Mouse (Mus musculus) limb, embryonic 12.5 days (tissue): ENCODE results near the gene Farp1. TPM values are rescaled to one million over a fixed set of nuclear protein-coding genes. Genes with fewer than 3 reads are reported as not detected.

Source experiments
- ATAC-seq: fragments of 200-750 bp; cut with Nextera tagmentation; 2 replicates; pipeline ENCODE4 v1.8.0; 2017; ENCODE audit warnings: low read depth, moderate TSS enrichment; ENCODE audit not compliant: insufficient number of reproducible peaks, insufficient read depth, low FRiP score, low TSS enrichment
- H3K27ac ChIP-seq: fragments of 300-500 bp; sonication (generic); 2 replicates; pipeline ENCODE4 v1.5.1; 2016; ENCODE audit warnings: mild to moderate bottlenecking, moderate library complexity
- H3K27me3 ChIP-seq: fragments of 300-500 bp; sonication (generic); 2 replicates; pipeline ENCODE4 v1.6.1; 2016; ENCODE audit warnings: mild to moderate bottlenecking, moderate library complexity
- H3K36me3 ChIP-seq: fragments of 300-500 bp; sonication (generic); 2 replicates; pipeline ENCODE4 v1.6.1; 2016; ENCODE audit warnings: mild to moderate bottlenecking, moderate library complexity
- H3K4me1 ChIP-seq: fragments of 300-500 bp; sonication (generic); replicated peaks from 2 replicates; pipeline ENCODE4 v1.6.1; 2016
- H3K4me2 ChIP-seq: fragments of 300-500 bp; sonication (generic); 2 replicates; pipeline ENCODE4 v1.6.1; 2016; ENCODE audit warnings: mild to moderate bottlenecking, moderate library complexity
- H3K4me3 ChIP-seq: fragments of 300-500 bp; sonication (generic); replicated peaks from 2 replicates; pipeline ENCODE4 v1.5.1; 2016; ENCODE audit warnings: mild to moderate bottlenecking
- H3K9ac ChIP-seq: fragments of 300-500 bp; sonication (generic); replicated peaks from 2 replicates; pipeline ENCODE4 v1.6.1; 2016; ENCODE audit warnings: mild to moderate bottlenecking, moderate library complexity
- H3K9me3 ChIP-seq: fragments of 300-500 bp; sonication (generic); 2 replicates; pipeline ENCODE4 v1.6.1; 2016; ENCODE audit warnings: mild to moderate bottlenecking, moderate library complexity
- WGBS: fragments of 180-500 bp; shearing (Covaris S2); methylation state at CpG from one replicate; pipeline ENCODE4 v1.1.7; 2016; 5-methylcytosine and 5-hydroxymethylcytosine counted together
- polyA plus RNA-seq: library from polyadenylated mRNA; unstranded; fragments of >200 nt; fragmentation: Nextera tagmentation; extraction: Ambion mirVana; gene quantifications from 2 replicates; pipeline ENCODE4 v1.2.1, GENCODE M21; 2016

The Farp1 gene
- polyA plus RNA-seq, 1 experiment from 2014 or later = 58.2 TPM

- WGBS = 88% methylated on average over 12 of the region's 12 CpGs
- H3K27ac ChIP-seq = no peak overlapping the region
- H3K9me3 ChIP-seq = no peaks in the 10 kb centered on the region
- no peak overlapping the region for H3K4me3 ChIP-seq
- H3K36me3 ChIP-seq = peaks cover 93% of the 10 kb centered on the region
- no peaks in the 10 kb centered on the region for H3K4me1 ChIP-seq
- no peak for ATAC-seq
- no peak overlapping the region for H3K4me2 ChIP-seq
- no peak overlapping the region for H3K9ac ChIP-seq
- no peaks in the 10 kb centered on the region for H3K27me3 ChIP-seq
These were observed 259.5 kb downstream of the Farp1 start for GRCm38 (mm10) chr14:121294484-121294883.

GRCm38 (mm10) chr14:121297103-121297502 is 262.1 kb downstream of the Farp1 start:
- no peak for ATAC-seq
- H3K36me3 ChIP-seq = peaks cover 93% of the 10 kb centered on the region
- no peak overlapping the region for H3K9ac ChIP-seq
- no peaks in the 10 kb centered on the region for H3K9me3 ChIP-seq
- H3K27me3 ChIP-seq = no peaks in the 10 kb centered on the region
- no peak overlapping the region for H3K27ac ChIP-seq
- no peak overlapping the region for H3K4me3 ChIP-seq
- 91% methylated on average over 6 of the region's 6 CpGs for WGBS
- H3K4me1 ChIP-seq = no peaks in the 10 kb centered on the region
- H3K4me2 ChIP-seq = no peak overlapping the region

DNA sequence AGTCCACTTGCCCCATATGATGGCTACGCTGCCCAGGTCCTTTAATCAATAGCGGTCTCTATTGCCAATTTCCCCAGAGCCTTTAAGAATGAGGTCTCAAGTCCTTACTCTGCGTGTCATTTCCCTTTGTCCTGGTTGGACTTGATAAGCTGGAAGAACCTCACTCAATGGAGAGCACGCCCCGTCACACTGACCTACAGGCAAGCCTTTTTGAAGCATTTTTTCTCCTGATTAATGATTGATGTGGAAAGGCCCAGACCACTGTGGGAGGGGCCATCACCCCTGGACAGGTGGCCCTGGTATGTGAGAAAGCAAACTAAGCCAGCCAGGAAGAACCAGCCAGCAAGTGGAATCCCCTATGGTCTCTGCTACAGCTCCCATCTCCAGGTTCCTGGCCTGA is 263.5 kb downstream of the Farp1 start:
- 92% methylated on average over 5 of the region's 5 CpGs for WGBS
- Histone ChIP-seq H3K4me3 (no peak overlapping the region), H3K4me2 (no peak overlapping the region), H3K9me3 (no peaks in the 10 kb centered on the region), H3K4me1 (no peaks in the 10 kb centered on the region), H3K27ac (no peak overlapping the region), H3K9ac (no peak overlapping the region), H3K27me3 (no peaks in the 10 kb centered on the region), H3K36me3 (peaks cover 84% of the 10 kb centered on the region)
- no peak for ATAC-seq

- 89% methylated on average over 9 of the region's 9 CpGs for WGBS
- H3K36me3 ChIP-seq = peaks cover 78% of the 10 kb centered on the region
These were observed 264.1 kb downstream of the Farp1 start for GRCm38 (mm10) chr14:121299093-121299492.

DNA sequence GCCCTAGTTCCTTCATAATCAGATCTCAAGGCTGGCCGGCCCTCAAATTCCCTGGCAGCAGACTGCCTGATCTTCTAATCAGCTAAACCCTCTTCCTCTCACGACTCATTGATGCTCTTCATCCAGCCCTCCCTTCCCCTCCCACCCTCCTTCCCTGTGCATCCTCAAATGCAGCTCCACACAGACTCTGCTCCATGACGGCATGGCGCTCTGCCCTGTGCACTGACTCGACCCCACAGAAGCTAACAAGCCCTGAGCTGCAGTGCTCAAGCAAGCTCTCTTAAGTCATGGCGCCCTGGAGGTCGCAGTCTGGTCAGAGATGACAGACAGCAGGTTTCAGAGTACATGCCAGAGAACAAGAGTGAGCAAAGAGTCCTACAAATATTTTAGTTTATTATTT is 269.5 kb downstream of the Farp1 start:
- H3K36me3 ChIP-seq = peaks cover 41% of the 10 kb centered on the region
- no peak; the same call in 1 of the 2 replicates for ATAC-seq
- H3K4me2 ChIP-seq = no peak overlapping the region
- no peak overlapping the region for H3K4me3 ChIP-seq
- no peak overlapping the region for H3K27ac ChIP-seq
- no peaks in the 10 kb centered on the region for H3K4me1 ChIP-seq
- H3K27me3 ChIP-seq = no peaks in the 10 kb centered on the region
- 56% methylated on average over 7 of the region's 7 CpGs for WGBS
- no peaks in the 10 kb centered on the region for H3K9me3 ChIP-seq
- no peak overlapping the region for H3K9ac ChIP-seq

More at GRCm38 (mm10) chr14:121299093-121299492, 264.1 kb downstream of the Farp1 start:
- Histone ChIP-seq H3K9me3 (no peaks in the 10 kb centered on the region), H3K4me2 (no peak overlapping the region), H3K27me3 (no peaks in the 10 kb centered on the region), H3K4me1 (no peaks in the 10 kb centered on the region), H3K9ac (no peak overlapping the region), H3K4me3 (no peak overlapping the region), H3K27ac (no peak overlapping the region)
- ATAC-seq = no peak

GRCm38 (mm10) chr14:121305316-121306064 is 270.5 kb downstream of the Farp1 start:
- H3K4me3 ChIP-seq = no peak overlapping the region
- WGBS = 68% methylated on average over 8 of the region's 8 CpGs
- no peaks in the 10 kb centered on the region for H3K9me3 ChIP-seq
- no peaks in the 10 kb centered on the region for H3K27me3 ChIP-seq
- H3K4me2 ChIP-seq = no peak overlapping the region
- H3K36me3 ChIP-seq = peaks cover 31% of the 10 kb centered on the region
- no peak overlapping the region for H3K27ac ChIP-seq
- peaks cover 9% of the 10 kb centered on the region for H3K4me1 ChIP-seq
- H3K9ac ChIP-seq = no peak overlapping the region
- ATAC-seq = no peak

- no peak for ATAC-seq
- WGBS = 73% methylated on average over 3 of the region's 3 CpGs
- Histone ChIP-seq H3K27ac (no peak overlapping the region), H3K9me3 (no peaks in the 10 kb centered on the region), H3K36me3 (peaks cover 11% of the 10 kb centered on the region; the same call in 1 of the 2 replicates), H3K4me2 (no peak overlapping the region), H3K27me3 (no peaks in the 10 kb centered on the region), H3K4me1 (peaks cover 38% of the 10 kb centered on the region), H3K9ac (no peak overlapping the region), H3K4me3 (no peak overlapping the region)
These were observed 274.9 kb downstream of the Farp1 start for GRCm38 (mm10) chr14:121309909-121310308.

GRCm38 (mm10) chr14:121310325-121311080 is 275.5 kb downstream of the Farp1 start:
- WGBS = 76% methylated on average over 6 of the region's 6 CpGs
- Histone ChIP-seq H3K9me3 (no peaks in the 10 kb centered on the region), H3K4me1 (peaks cover 44% of the 10 kb centered on the region), H3K36me3 (peaks cover 11% of the 10 kb centered on the region; the same call in 1 of the 2 replicates), H3K4me3 (no peak overlapping the region), H3K27ac (no peak overlapping the region), H3K4me2 (no peak overlapping the region), H3K27me3 (no peaks in the 10 kb centered on the region), H3K9ac (no peak overlapping the region)
- ATAC-seq = no peak

DNA sequence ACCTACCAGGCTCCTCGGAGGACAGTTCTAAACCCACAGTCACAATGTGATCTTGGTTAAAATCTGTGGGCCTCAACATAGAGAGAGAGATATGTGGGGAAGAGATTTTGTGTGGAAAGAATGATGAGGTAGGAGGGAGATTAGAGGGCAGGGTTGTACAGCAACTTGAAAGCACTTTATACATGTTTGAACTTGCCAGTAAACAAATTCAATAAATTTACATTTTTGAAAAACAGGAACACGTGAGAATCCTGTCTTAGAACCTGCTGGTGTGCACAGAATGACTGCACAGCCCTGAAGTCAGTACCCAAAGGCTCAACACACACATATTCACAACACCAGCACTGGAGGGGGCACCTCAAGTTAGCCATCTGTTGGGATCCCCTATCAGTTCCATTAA is 276.1 kb downstream of the Farp1 start:
- 84% methylated on average over 2 of the region's 2 CpGs for WGBS

GRCm38 (mm10) chr14:121313283-121313682 is 278.3 kb downstream of the Farp1 start:
- H3K27ac ChIP-seq = no peak overlapping the region
- H3K9ac ChIP-seq = no peak overlapping the region
- H3K4me2 ChIP-seq = no peak overlapping the region
- no peak overlapping the region for H3K4me3 ChIP-seq
- H3K27me3 ChIP-seq = no peaks in the 10 kb centered on the region
- H3K9me3 ChIP-seq = no peaks in the 10 kb centered on the region
- no peak for ATAC-seq
- H3K4me1 ChIP-seq = peaks cover 64% of the 10 kb centered on the region
- no peaks in the 10 kb centered on the region for H3K36me3 ChIP-seq
- 94% methylated on average over 10 of the region's 10 CpGs for WGBS

More for the DNA sequence above, 276.1 kb downstream of the Farp1 start:
- H3K4me3 ChIP-seq = no peak overlapping the region
- no peak overlapping the region; the same call in 1 of the 2 replicates for H3K27ac ChIP-seq
- H3K27me3 ChIP-seq = no peaks in the 10 kb centered on the region
- no peak for ATAC-seq
- no peak overlapping the region for H3K9ac ChIP-seq
- H3K36me3 ChIP-seq = peaks cover 11% of the 10 kb centered on the region; the same call in 1 of the 2 replicates
- H3K4me1 ChIP-seq = peaks cover 50% of the 10 kb centered on the region
- no peaks in the 10 kb centered on the region for H3K9me3 ChIP-seq
- H3K4me2 ChIP-seq = no peak overlapping the region

DNA sequence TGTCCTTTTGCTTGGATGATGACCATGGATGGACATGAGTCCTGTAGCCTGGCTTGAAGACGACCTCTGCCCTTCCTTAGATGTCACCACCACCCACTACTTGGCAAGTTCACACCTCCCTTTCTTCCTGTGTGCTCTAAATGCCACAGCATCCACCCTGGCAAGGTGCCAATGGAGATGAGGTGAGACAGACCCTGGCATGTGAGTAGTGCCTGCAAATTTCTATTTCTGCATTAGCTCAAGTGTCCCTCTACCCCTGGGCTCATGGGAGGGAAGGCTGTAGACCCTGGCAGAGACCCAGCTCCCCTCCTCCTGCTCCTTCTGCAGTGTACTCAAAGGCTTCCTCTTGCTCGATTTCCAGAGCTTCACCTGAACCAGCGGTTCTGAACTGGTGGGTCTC is 279.9 kb downstream of the Farp1 start:
- WGBS = 85% methylated on average over 3 of the region's 3 CpGs
- H3K9ac ChIP-seq = no peak overlapping the region
- H3K27ac ChIP-seq = no peak overlapping the region
- no peaks in the 10 kb centered on the region for H3K27me3 ChIP-seq
- no peaks in the 10 kb centered on the region for H3K36me3 ChIP-seq
- no peak for ATAC-seq
- no peak overlapping the region for H3K4me3 ChIP-seq
- H3K4me2 ChIP-seq = no peak overlapping the region
- H3K4me1 ChIP-seq = peaks cover 61% of the 10 kb centered on the region
- H3K9me3 ChIP-seq = no peaks in the 10 kb centered on the region
